Mouse (Mus musculus) heart, adult 2 months (tissue): ENCODE results near the gene Krt87. TPM values are rescaled to one million over a fixed set of nuclear protein-coding genes. Genes with fewer than 3 reads are reported as not detected.

Experiments used
- DNase-seq, 2 experiments: peaks; one replicate each; pipeline ENCODE4 v3.0.0; 2021
- H3K27ac ChIP-seq: fragments of 200-600 bp; 2 replicates; pipeline ENCODE4 v1.8.1; 2022
- H3K27me3 ChIP-seq: fragments of 200-500 bp; 2 replicates; pipeline ENCODE4 v1.6.1; 2012; ENCODE audit warnings: mild to moderate bottlenecking, low read length, inconsistent platforms, mixed read lengths; ENCODE audit not compliant: control insufficient read depth, insufficient read depth
- H3K36me3 ChIP-seq: fragments of 200-500 bp; 2 replicates; pipeline ENCODE4 v1.6.1; 2012; ENCODE audit warnings: low read length, inconsistent platforms; ENCODE audit not compliant: control insufficient read depth, insufficient read depth
- H3K4me1 ChIP-seq: fragments of 200-500 bp; 2 replicates; pipeline ENCODE4 v1.6.1; 2011; ENCODE audit warnings: low read length; ENCODE audit not compliant: control insufficient read depth, insufficient read depth
- H3K4me3 ChIP-seq: fragments of 200-600 bp; 2 replicates; pipeline ENCODE4 v1.8.1; 2022
- H3K79me2 ChIP-seq: fragments of 200-500 bp; replicated peaks from 2 replicates; pipeline ENCODE4 v1.6.1; 2012; ENCODE audit warnings: mild to moderate bottlenecking, inconsistent platforms, low read length, moderate library complexity, mixed read lengths; ENCODE audit not compliant: control insufficient read depth, insufficient read depth
- H3K9ac ChIP-seq: fragments of 200-500 bp; 2 replicates; pipeline ENCODE4 v1.6.1; 2012; ENCODE audit warnings: low read depth, mild to moderate bottlenecking, control low read depth, inconsistent platforms, low read length, mixed read lengths
- CTCF ChIP-seq: fragments of 200-600 bp; IDR thresholded peaks from 2 replicates; pipeline ENCODE4 v1.8.1; 2022; ENCODE audit warnings: antibody characterized with exemption, mild to moderate bottlenecking, moderate library complexity
- EP300 ChIP-seq: fragments of 200-500 bp; IDR thresholded peaks from 2 replicates; pipeline ENCODE4 v1.6.1; 2011; ENCODE audit warnings: low read depth, low read length, control low read depth; ENCODE audit not compliant: insufficient read depth
- POLR2A ChIP-seq: fragments of 200-500 bp; IDR thresholded peaks from 2 replicates; pipeline ENCODE4 v1.6.1; 2011; ENCODE audit warnings: mild to moderate bottlenecking, low read depth, low read length, control low read depth; ENCODE audit not compliant: insufficient read depth
- WGBS: fragments of 180-500 bp; shearing (Covaris S2); methylation state at CpG from one replicate; pipeline ENCODE4 v1.1.7; 2018; 5-methylcytosine and 5-hydroxymethylcytosine counted together
- intact Hi-C: fragments of 180-260 bp; cut with DNase I; formaldehyde crosslinking; loops from one replicate; pipeline ENCODE4 v1.15.1; 2025
- polyA plus RNA-seq: library from polyadenylated mRNA; depleted of rRNA; stranded (reverse); fragments of >200 nt; gene quantifications from 2 replicates; pipeline ENCODE4 v1.2.3, GENCODE M21; 2012
- total RNA-seq, 2 experiments: library from RNA; stranded (reverse); gene quantifications; 2 replicates each; pipeline ENCODE4 v1.2.3; 2021

Gene Krt87
- total and polyA plus RNA-seq, 3 experiments = not detected

GRCm38 (mm10) chr15:101413916-101414635, 24.5 kb downstream of the Krt87 start:
- TF ChIP-seq CTCF (no peak), POLR2A (no peak), EP300 (no peak)
- no peak overlapping the region for H3K4me3 ChIP-seq
- 56% methylated on average over 7 of the region's 7 CpGs for WGBS
- no peaks in the 10 kb centered on the region for H3K36me3 ChIP-seq
- no peak for DNase-seq
- H3K4me1 ChIP-seq = no peaks in the 10 kb centered on the region
- peaks cover 3% of the 10 kb centered on the region; the same call in 1 of the 2 replicates for H3K27me3 ChIP-seq
- H3K9ac ChIP-seq = no peak overlapping the region
- no peaks in the 10 kb centered on the region for H3K79me2 ChIP-seq
- intact Hi-C loops = no loop called here
- no peak overlapping the region for H3K27ac ChIP-seq

GRCm38 (mm10) chr15:101412188-101412587, 26.4 kb downstream of the Krt87 start:
- WGBS = 43% methylated on average over 31 of the region's 31 CpGs
- Histone ChIP-seq H3K27me3 (peaks cover 3% of the 10 kb centered on the region; the same call in 1 of the 2 replicates), H3K36me3 (no peaks in the 10 kb centered on the region), H3K79me2 (no peaks in the 10 kb centered on the region), H3K9ac (no peak overlapping the region), H3K4me3 (no peak overlapping the region), H3K27ac (no peak overlapping the region), H3K4me1 (no peaks in the 10 kb centered on the region)
- peak in 1 of 2 experiments; percentile 22 for DNase-seq
- no peak for TF ChIP-seq EP300
- TF ChIP-seq CTCF = no peak
- no peak for TF ChIP-seq POLR2A
- intact Hi-C loops = no loop called here

- no peak for DNase-seq
- H3K27me3 ChIP-seq = peaks cover 3% of the 10 kb centered on the region; the same call in 1 of the 2 replicates
- intact Hi-C loops = no loop called here
- WGBS = 53% methylated on average over 2 of the region's 2 CpGs
- no peak within 1 kb of the TSS for H3K4me3 ChIP-seq
- H3K79me2 ChIP-seq = no peaks in the 10 kb centered on the region
- H3K9ac ChIP-seq = no peak within 1 kb of the TSS
- H3K27ac ChIP-seq = no peak within 1 kb of the TSS
- H3K4me1 ChIP-seq = no peaks in the 10 kb centered on the region
- no peaks in the 10 kb centered on the region for H3K36me3 ChIP-seq
- TF ChIP-seq CTCF = no peak
- TF ChIP-seq POLR2A = no peak
- TF ChIP-seq EP300 = no peak
Observed at GRCm38 (mm10) chr15:101410775-101411174, 27.8 kb downstream of the Krt87 start, which contains the start of gene Krt7. Gene Krt7, plus strand, starts transcription at chr15:101411043.

- no peaks in the 10 kb centered on the region for H3K27me3 ChIP-seq
- DNase-seq = peak; percentile 37 to 68
- H3K79me2 ChIP-seq = no peaks in the 10 kb centered on the region
- peak overlapping the region; percentile 27; the same call in 1 of the 2 replicates for H3K27ac ChIP-seq
- H3K9ac ChIP-seq = no peak overlapping the region
- H3K36me3 ChIP-seq = no peaks in the 10 kb centered on the region
- TF ChIP-seq EP300 = 0 out of 2 replicates have a peak, but pooled peaks have one; percentile 55
- no peak for TF ChIP-seq CTCF
- no peaks in the 10 kb centered on the region; the same call in 1 of the 2 replicates for H3K4me1 ChIP-seq
- intact Hi-C loops = no loop called here
- WGBS = 62% methylated on average over 8 of the region's 8 CpGs
- H3K4me3 ChIP-seq = no peak overlapping the region
Observed at GRCm38 (mm10) chr15:101398269-101398668, 40.3 kb downstream of the Krt87 start.

GRCm38 (mm10) chr15:101397683-101398082, 40.9 kb downstream of the Krt87 start:
- DNase-seq = no peak
- 67% methylated on average over 2 of the region's 2 CpGs for WGBS
- Histone ChIP-seq H3K4me3 (no peak overlapping the region), H3K36me3 (no peaks in the 10 kb centered on the region), H3K79me2 (no peaks in the 10 kb centered on the region), H3K27ac (no peak overlapping the region), H3K27me3 (no peaks in the 10 kb centered on the region), H3K9ac (no peak overlapping the region), H3K4me1 (no peaks in the 10 kb centered on the region; the same call in 1 of the 2 replicates)
- TF ChIP-seq EP300 = no peak
- no peak for TF ChIP-seq POLR2A
- no peak for TF ChIP-seq CTCF
- intact Hi-C loops = no loop called here

- 93% methylated on average over 3 of the region's 3 CpGs for WGBS
- intact Hi-C loops = no loop called here
- Histone ChIP-seq H3K79me2 (no peaks in the 10 kb centered on the region), H3K9ac (no peak overlapping the region), H3K36me3 (no peaks in the 10 kb centered on the region), H3K4me1 (no peaks in the 10 kb centered on the region; the same call in 1 of the 2 replicates), H3K4me3 (no peak overlapping the region), H3K27ac (no peak overlapping the region), H3K27me3 (no peaks in the 10 kb centered on the region)
- TF ChIP-seq CTCF (no peak), EP300 (no peak), POLR2A (no peak)
- no peak for DNase-seq
Observed at GRCm38 (mm10) chr15:101396921-101397320, 41.7 kb downstream of the Krt87 start.
